Mouse (Mus musculus) splenic B cell, adult 2 months (primary cell): ENCODE data around the gene Urgcp.

Source experiments
- DNase-seq: peaks from one replicate; pipeline ENCODE4 v3.0.0-alpha.2; 2011; ENCODE audit warnings: low read depth, low spot score
- H3K27me3 ChIP-seq: 2 replicates; pipeline ENCODE4 v1.6.1; 2012; ENCODE audit warnings: mild to moderate bottlenecking, low read length, moderate library complexity, mixed read lengths; ENCODE audit not compliant: control insufficient read depth, poor library complexity, insufficient read depth, severe bottlenecking
- H3K36me3 ChIP-seq: 2 replicates; pipeline ENCODE4 v1.6.1; 2012; ENCODE audit warnings: mild to moderate bottlenecking, low read length, moderate library complexity, mixed read lengths; ENCODE audit not compliant: control insufficient read depth, poor library complexity, insufficient read depth, severe bottlenecking

The Urgcp gene

GRCm38 (mm10) chr11:5795290-5795689 lies 33.1 kb upstream of the Urgcp start:
- peaks cover 40% of the 10 kb centered on the region for H3K36me3 ChIP-seq
- no peak for DNase-seq
- H3K27me3 ChIP-seq, result no peaks in the 10 kb centered on the region

- H3K36me3 ChIP-seq, result peaks cover 19% of the 10 kb centered on the region
- H3K27me3 ChIP-seq, result no peaks in the 10 kb centered on the region
- peak; percentile 56 for DNase-seq
Measured at GRCm38 (mm10) chr11:5790431-5790830, 28.3 kb upstream of the Urgcp start.

- Histone ChIP-seq H3K27me3 (no peaks in the 10 kb centered on the region), H3K36me3 (peaks cover 13% of the 10 kb centered on the region)
- peak; percentile 86 for DNase-seq
Measured at GRCm38 (mm10) chr11:5789754-5790333, 27.7 kb upstream of the Urgcp start.

GRCm38 (mm10) chr11:5789071-5789753 lies 27.0 kb upstream of the Urgcp start:
- H3K36me3 ChIP-seq, result peaks cover 13% of the 10 kb centered on the region
- DNase-seq, result peak; percentile 58
- H3K27me3 ChIP-seq, result no peaks in the 10 kb centered on the region

- H3K36me3 ChIP-seq, result peaks cover 8% of the 10 kb centered on the region; the same call in 1 of the 2 replicates
Measured at GRCm38 (mm10) chr11:5788056-5789014, 26.2 kb upstream of the Urgcp start, which contains the start of gene Dbnl. Gene Dbnl, plus strand, starts transcription at chr11:5788488.

GRCm38 (mm10) chr11:5787671-5788055 lies 25.5 kb upstream of the Urgcp start:
- H3K27me3 ChIP-seq, result no peaks in the 10 kb centered on the region
- H3K36me3 ChIP-seq, result peaks cover 6% of the 10 kb centered on the region
- DNase-seq, result peak; percentile 29

More at GRCm38 (mm10) chr11:5788056-5789014, 26.2 kb upstream of the Urgcp start, which contains the start of gene Dbnl:
- no peaks in the 10 kb centered on the region for H3K27me3 ChIP-seq
- peak; percentile 98 for DNase-seq

- Histone ChIP-seq H3K36me3 (no peaks in the 10 kb centered on the region; the same call in 1 of the 2 replicates), H3K27me3 (no peaks in the 10 kb centered on the region)
- DNase-seq, result no peak
Measured at GRCm38 (mm10) chr11:5785732-5786131, 23.6 kb upstream of the Urgcp start.

GRCm38 (mm10) chr11:5782199-5782944 lies 20.2 kb upstream of the Urgcp start:
- Histone ChIP-seq H3K27me3 (no peaks in the 10 kb centered on the region), H3K36me3 (no peaks in the 10 kb centered on the region; the same call in 1 of the 2 replicates)
- no peak for DNase-seq

- Histone ChIP-seq H3K36me3 (no peaks in the 10 kb centered on the region; the same call in 1 of the 2 replicates), H3K27me3 (no peaks in the 10 kb centered on the region)
- no peak for DNase-seq
Measured at GRCm38 (mm10) chr11:5780035-5780499, 17.9 kb upstream of the Urgcp start.

GRCm38 (mm10) chr11:5778481-5778880 lies 16.3 kb upstream of the Urgcp start:
- H3K36me3 ChIP-seq, result no peaks in the 10 kb centered on the region; the same call in 1 of the 2 replicates
- H3K27me3 ChIP-seq, result no peaks in the 10 kb centered on the region
- peak; percentile 46 for DNase-seq

GRCm38 (mm10) chr11:5766019-5766418 lies 3.8 kb upstream of the Urgcp start:
- no peak for DNase-seq
- 0 out of 2 replicates have a peak, but pooled peaks cover 3% of the 10 kb centered on the region for H3K36me3 ChIP-seq
- H3K27me3 ChIP-seq, result no peaks in the 10 kb centered on the region

- DNase-seq, result no peak
- Histone ChIP-seq H3K27me3 (no peaks in the 10 kb centered on the region), H3K36me3 (no peaks in the 10 kb centered on the region)
Measured at GRCm38 (mm10) chr11:5762633-5762982, 432 bp upstream of the Urgcp start.

GRCm38 (mm10) chr11:5753755-5754154 lies 8.4 kb downstream of the Urgcp start:
- Histone ChIP-seq H3K36me3 (peaks cover 2% of the 10 kb centered on the region; the same call in 1 of the 2 replicates), H3K27me3 (no peaks in the 10 kb centered on the region; the same call in 1 of the 2 replicates)
- no peak for DNase-seq

GRCm38 (mm10) chr11:5744951-5745350 lies 17.2 kb downstream of the Urgcp start:
- DNase-seq, result no peak
- Histone ChIP-seq H3K36me3 (no peaks in the 10 kb centered on the region), H3K27me3 (no peaks in the 10 kb centered on the region)
